Mouse (Mus musculus) heart, embryonic 10.5 days (tissue): Measurements from ENCODE around the gene Gm10491. TPM values are rescaled to one million over a fixed set of nuclear protein-coding genes. Genes with fewer than 3 reads are reported as not detected.

ENCODE experiments used
- DNase-seq: peaks from one replicate; pipeline ENCODE4 v3.0.0-alpha.2; 2017; ENCODE audit warnings: low spot score
- H3K27ac ChIP-seq: fragments of 300-500 bp; sonication (generic); 2 replicates; pipeline ENCODE4 v1.5.1; 2016; ENCODE audit warnings: mild to moderate bottlenecking
- H3K27me3 ChIP-seq: fragments of 300-500 bp; sonication (generic); 2 replicates; pipeline ENCODE4 v1.6.1; 2016; ENCODE audit warnings: mild to moderate bottlenecking; ENCODE audit not compliant: poor library complexity, insufficient read depth, severe bottlenecking
- H3K36me3 ChIP-seq: fragments of 300-500 bp; sonication (generic); 2 replicates; pipeline ENCODE4 v1.6.1; 2016; ENCODE audit warnings: mild to moderate bottlenecking, moderate library complexity
- H3K4me1 ChIP-seq: fragments of 300-500 bp; sonication (generic); 2 replicates; pipeline ENCODE4 v1.6.1; 2016; ENCODE audit warnings: mild to moderate bottlenecking
- H3K4me3 ChIP-seq: fragments of 300-500 bp; sonication (generic); 2 replicates; pipeline ENCODE4 v1.5.1; 2016; ENCODE audit warnings: mild to moderate bottlenecking, moderate library complexity
- H3K9me3 ChIP-seq: fragments of 300-500 bp; sonication (generic); 2 replicates; pipeline ENCODE4 v1.6.1; 2016; ENCODE audit warnings: mild to moderate bottlenecking, moderate library complexity
- WGBS: fragments of 180-500 bp; shearing (Covaris S2); methylation state at CpG from one replicate; pipeline ENCODE4 v1.1.7; 2016; 5-methylcytosine and 5-hydroxymethylcytosine counted together
- polyA plus RNA-seq: library from polyadenylated mRNA; unstranded; fragments of >200 nt; fragmentation: Nextera tagmentation; extraction: Ambion mirVana; gene quantifications from 2 replicates; pipeline ENCODE4 v1.2.1, GENCODE M21; 2016

The Gm10491 gene
- polyA plus RNA-seq, 1 experiment from 2014 or later, result not detected

DNA sequence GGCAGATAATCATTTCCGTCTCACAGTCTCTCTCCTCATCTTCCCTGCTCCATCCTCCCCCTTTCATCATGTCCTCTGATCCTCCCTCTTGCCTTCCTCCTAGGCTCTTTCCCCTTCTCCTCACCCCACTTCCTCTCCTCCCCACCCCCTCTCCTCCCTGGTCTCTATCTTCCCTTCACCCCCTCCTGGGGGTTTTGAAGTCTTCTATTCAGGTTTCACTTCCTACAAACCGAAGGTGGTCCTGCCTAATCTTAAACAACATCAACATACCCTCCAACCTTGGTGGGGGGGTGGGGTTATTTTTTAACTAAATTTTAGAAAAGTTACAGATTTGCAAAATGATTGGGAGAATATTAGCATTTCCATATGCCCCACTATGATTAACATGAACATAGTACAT is 39.1 kb downstream of the Gm10491 start:
- H3K27ac ChIP-seq, result no peak overlapping the region
- peaks cover 30% of the 10 kb centered on the region for H3K36me3 ChIP-seq
- H3K27me3 ChIP-seq, result no peaks in the 10 kb centered on the region
- no peaks in the 10 kb centered on the region for H3K9me3 ChIP-seq
- no peak for DNase-seq
- H3K4me1 ChIP-seq, result no peaks in the 10 kb centered on the region; the same call in 1 of the 2 replicates
- no peak overlapping the region for H3K4me3 ChIP-seq
- 62% methylated on average over 2 of the region's 2 CpGs for WGBS

DNA sequence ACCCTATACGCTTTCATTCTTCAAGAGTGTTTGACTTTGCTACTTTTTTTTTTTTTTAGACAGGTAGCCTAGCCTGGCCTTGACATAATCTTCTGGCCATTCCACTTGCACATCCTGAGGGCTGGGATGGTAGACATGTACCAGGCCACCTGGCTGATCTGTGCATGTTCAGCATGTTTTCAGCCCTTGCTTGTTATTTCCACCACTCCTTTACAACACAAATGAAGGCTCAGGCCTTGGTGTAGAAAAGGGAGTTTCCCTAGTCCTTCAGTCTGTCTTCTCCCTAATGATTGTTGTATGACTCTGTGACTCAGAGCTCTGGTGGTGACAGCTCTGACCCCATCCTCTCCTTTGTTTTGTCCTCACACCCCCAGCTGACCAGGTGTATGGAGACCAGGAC is 40.5 kb downstream of the Gm10491 start:
- H3K9me3 ChIP-seq, result no peaks in the 10 kb centered on the region
- no peak overlapping the region for H3K4me3 ChIP-seq
- no peaks in the 10 kb centered on the region; the same call in 1 of the 2 replicates for H3K4me1 ChIP-seq
- WGBS, result 96% methylated on average over 1 of the region's 1 CpGs
- no peak for DNase-seq
- H3K36me3 ChIP-seq, result peaks cover 20% of the 10 kb centered on the region
- no peak overlapping the region for H3K27ac ChIP-seq
- H3K27me3 ChIP-seq, result no peaks in the 10 kb centered on the region

DNA sequence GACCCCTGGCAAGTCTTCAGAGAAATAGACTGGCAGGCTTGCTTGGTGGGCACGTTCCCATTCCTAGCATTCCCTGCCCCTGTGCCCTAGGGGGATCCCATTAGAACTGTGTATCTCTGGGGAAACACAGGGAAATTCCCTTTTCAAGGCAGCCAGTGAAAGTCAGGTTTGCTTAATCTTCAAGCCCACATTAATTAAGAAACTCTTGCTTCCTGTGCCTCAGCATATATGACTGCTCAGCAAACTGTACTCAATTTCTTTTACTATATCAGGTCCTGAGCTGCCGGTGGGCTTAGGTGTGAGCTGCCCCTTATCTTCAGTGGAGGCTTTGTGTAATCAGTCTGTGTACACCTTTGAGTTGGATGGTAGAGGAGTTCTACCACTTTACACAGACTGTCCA is 41.8 kb downstream of the Gm10491 start:
- WGBS, result 61% methylated on average over 2 of the region's 2 CpGs
- no peak for DNase-seq
- Histone ChIP-seq H3K9me3 (no peaks in the 10 kb centered on the region), H3K4me1 (no peaks in the 10 kb centered on the region; the same call in 1 of the 2 replicates), H3K27ac (no peak overlapping the region), H3K36me3 (peaks cover 14% of the 10 kb centered on the region), H3K4me3 (no peak overlapping the region), H3K27me3 (no peaks in the 10 kb centered on the region)

DNA sequence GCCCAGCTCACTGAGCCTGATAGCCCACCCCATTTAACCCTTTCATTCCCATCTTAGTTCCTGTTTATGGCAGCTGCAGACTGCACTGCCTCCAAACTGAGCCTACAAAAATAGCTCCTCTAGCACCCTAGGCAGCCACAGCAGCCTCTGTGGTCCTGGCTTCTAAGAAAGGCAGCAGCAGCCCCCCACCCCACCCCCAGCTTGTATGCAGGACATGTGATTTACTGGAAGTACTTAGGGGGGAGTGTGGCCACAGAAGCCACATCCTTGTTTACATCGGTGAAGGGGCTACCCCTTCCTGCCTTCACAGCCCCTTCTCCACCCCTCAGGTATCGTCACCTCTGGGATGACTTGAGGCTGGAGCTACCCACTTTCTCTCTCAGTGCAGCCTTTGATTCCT is 42.3 kb downstream of the Gm10491 start:
- Histone ChIP-seq H3K9me3 (no peaks in the 10 kb centered on the region), H3K27ac (no peak overlapping the region), H3K4me1 (no peaks in the 10 kb centered on the region; the same call in 1 of the 2 replicates), H3K36me3 (peaks cover 14% of the 10 kb centered on the region), H3K27me3 (no peaks in the 10 kb centered on the region), H3K4me3 (no peak overlapping the region)
- WGBS, result 36% methylated on average over 2 of the region's 2 CpGs
- DNase-seq, result no peak

DNA sequence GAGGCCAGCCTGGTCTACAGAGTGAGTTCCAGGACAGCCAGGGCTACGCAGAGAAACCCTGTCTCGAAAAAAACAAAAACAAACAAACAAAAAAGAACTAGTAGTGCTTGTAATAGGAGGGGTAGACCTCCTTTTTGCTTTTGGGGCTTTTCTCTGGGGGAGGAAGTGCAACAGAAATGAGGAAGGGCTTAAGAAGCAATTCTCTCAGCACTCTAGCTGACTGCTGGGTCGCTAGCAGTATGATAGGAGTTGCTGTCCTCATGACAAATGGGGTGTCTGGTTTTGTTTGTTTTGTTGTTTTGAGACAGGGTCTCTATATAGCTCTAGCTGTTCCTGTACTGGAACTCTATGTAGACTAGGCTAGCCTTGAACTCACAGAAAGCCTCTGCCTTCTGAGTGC is 43.1 kb downstream of the Gm10491 start:
- H3K4me1 ChIP-seq, result no peaks in the 10 kb centered on the region; the same call in 1 of the 2 replicates
- H3K4me3 ChIP-seq, result no peak overlapping the region
- H3K36me3 ChIP-seq, result peaks cover 14% of the 10 kb centered on the region
- no peaks in the 10 kb centered on the region for H3K27me3 ChIP-seq
- no peaks in the 10 kb centered on the region for H3K9me3 ChIP-seq
- 71% methylated on average over 3 of the region's 3 CpGs for WGBS
- H3K27ac ChIP-seq, result no peak overlapping the region
- no peak for DNase-seq

DNA sequence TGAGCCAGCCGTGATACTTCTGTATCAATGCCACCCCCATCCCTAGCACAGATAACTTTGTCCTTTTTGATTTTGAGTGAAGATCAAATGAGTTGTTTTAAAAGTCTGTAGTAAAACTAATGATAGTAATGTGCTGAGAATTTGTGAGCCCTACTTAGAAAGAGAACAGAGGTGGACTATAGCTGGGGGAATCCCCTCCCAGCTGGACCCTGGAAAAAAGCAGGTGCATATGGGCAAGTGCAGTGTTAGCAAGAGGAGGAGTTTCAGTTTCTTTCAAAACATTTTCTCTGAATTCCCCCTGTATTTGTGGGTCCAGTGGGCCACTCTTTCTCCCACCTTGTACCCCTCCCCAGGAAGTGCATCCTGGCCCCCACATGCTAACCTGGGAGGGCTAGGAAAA is 44.5 kb downstream of the Gm10491 start:
- H3K4me3 ChIP-seq, result no peak overlapping the region
- 82% methylated on average over 1 of the region's 1 CpGs for WGBS

DNA sequence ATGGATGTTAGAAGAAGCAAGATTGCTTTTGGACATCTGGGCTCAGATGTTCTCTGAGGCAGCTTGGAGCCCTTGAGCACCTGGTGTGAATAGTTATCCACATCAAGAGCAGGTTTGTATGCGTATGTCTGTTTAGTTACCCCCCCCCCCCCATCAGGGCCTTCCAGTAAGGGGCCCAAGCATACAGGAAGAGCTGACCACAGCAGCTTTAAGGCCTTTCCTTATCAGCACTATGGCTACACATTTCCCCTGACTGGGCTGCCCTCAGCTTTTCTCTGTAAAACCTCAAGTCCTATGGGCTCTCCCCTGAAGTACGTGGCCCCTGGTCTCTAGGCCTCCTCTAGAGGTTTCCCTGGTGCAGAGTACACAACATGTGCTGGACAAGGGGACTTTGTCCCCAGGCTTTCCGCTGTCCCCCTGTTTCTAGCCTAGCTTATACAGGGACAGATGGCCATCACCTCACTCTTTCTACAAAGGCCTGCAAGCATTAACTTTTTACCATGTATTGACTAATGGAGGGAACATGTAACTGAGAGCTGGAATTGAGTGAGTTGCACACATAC is 48.4 kb downstream of the Gm10491 start:
- H3K4me1 ChIP-seq, result no peaks in the 10 kb centered on the region
- H3K36me3 ChIP-seq, result peaks cover 6% of the 10 kb centered on the region; the same call in 1 of the 2 replicates
- H3K27ac ChIP-seq, result no peak overlapping the region
- no peaks in the 10 kb centered on the region for H3K27me3 ChIP-seq
- no peaks in the 10 kb centered on the region for H3K9me3 ChIP-seq
- no peak overlapping the region for H3K4me3 ChIP-seq
- no peak for DNase-seq
- WGBS, result 77% methylated on average over 3 of the region's 3 CpGs

More for the DNA sequence above, 44.5 kb downstream of the Gm10491 start:
- Histone ChIP-seq H3K27me3 (no peaks in the 10 kb centered on the region), H3K9me3 (no peaks in the 10 kb centered on the region), H3K4me1 (no peaks in the 10 kb centered on the region; the same call in 1 of the 2 replicates), H3K36me3 (peaks cover 9% of the 10 kb centered on the region), H3K27ac (no peak overlapping the region)
- DNase-seq, result no peak

Other genes starting within 250 kb of the Gm10491 start
- 147 and 155 TPM in 2 replicates for gene Plp2, start 236.4 kb downstream of the Gm10491 start, polyA plus RNA-seq
- 0.05 and 0.06 TPM in 2 replicates for gene Magix, start 226.6 kb downstream of the Gm10491 start, polyA plus RNA-seq
- gene Gpkow, start 210.7 kb downstream of the Gm10491 start, polyA plus RNA-seq, result 38.1 and 38.5 TPM in 2 replicates
- 21.0 and 21.5 TPM in 2 replicates for gene Wdr45, start 193.5 kb downstream of the Gm10491 start, polyA plus RNA-seq
- 0.39 TPM in 1 of 2 replicates, not detected in the other for gene Gm45208, start 185.6 kb downstream of the Gm10491 start, polyA plus RNA-seq
- gene Praf2, start 179.4 kb downstream of the Gm10491 start, polyA plus RNA-seq, result 47.7 and 61.2 TPM in 2 replicates
- 8.6 and 11.7 TPM in 2 replicates for gene Ccdc120, start 156.9 kb downstream of the Gm10491 start, polyA plus RNA-seq
- gene Tfe3, start 145.3 kb downstream of the Gm10491 start, polyA plus RNA-seq, result 22.7 and 23.2 TPM in 2 replicates
- 35.4 and 37.6 TPM in 2 replicates for gene Gripap1, start 118.1 kb downstream of the Gm10491 start, polyA plus RNA-seq
- 1.1 and 1.4 TPM in 2 replicates for gene Kcnd1, start 85.5 kb downstream of the Gm10491 start, polyA plus RNA-seq
- gene Otud5, start 66.5 kb downstream of the Gm10491 start, polyA plus RNA-seq, result 33.0 and 43.8 TPM in 2 replicates
- 7.0 and 7.8 TPM in 2 replicates for gene Pim2, start 29.6 kb downstream of the Gm10491 start, polyA plus RNA-seq
- 32.2 and 33.5 TPM in 2 replicates for gene Slc35a2, start 23.8 kb downstream of the Gm10491 start, polyA plus RNA-seq
- gene Pqbp1, start 8.6 kb downstream of the Gm10491 start, polyA plus RNA-seq, result 80.4 and 107 TPM in 2 replicates
- gene Timm17b, start 8.5 kb downstream of the Gm10491 start, polyA plus RNA-seq, result 140 and 156 TPM in 2 replicates
- 0.45 TPM in 1 of 2 replicates, not detected in the other for gene Gm10490, start 1.7 kb upstream of the Gm10491 start, polyA plus RNA-seq
- 0.12 and 0.60 TPM in 2 replicates for gene Pcsk1n, start 12.0 kb upstream of the Gm10491 start, polyA plus RNA-seq
- gene Eras, start 20.8 kb upstream of the Gm10491 start, polyA plus RNA-seq, result not detected in 2 replicates
- gene Hdac6, start 40.1 kb upstream of the Gm10491 start, polyA plus RNA-seq, result 36.4 and 36.9 TPM in 2 replicates
- gene Gata1, start 70.2 kb upstream of the Gm10491 start, polyA plus RNA-seq, result 18.0 and 20.2 TPM in 2 replicates
- gene Glod5, start 110.7 kb upstream of the Gm10491 start, polyA plus RNA-seq, result not detected in 2 replicates
- gene Suv39h1, start 166.9 kb upstream of the Gm10491 start, polyA plus RNA-seq, result 64.2 and 71.7 TPM in 2 replicates
- gene Was, start 182.7 kb upstream of the Gm10491 start, polyA plus RNA-seq, result 0.20 and 0.74 TPM in 2 replicates
- gene Wdr13, start 225.1 kb upstream of the Gm10491 start, polyA plus RNA-seq, result 21.8 and 25.0 TPM in 2 replicates
- gene Rbm3, start 238.0 kb upstream of the Gm10491 start, polyA plus RNA-seq, result 342 and 398 TPM in 2 replicates